Mouse (Mus musculus): ENCODE measurements at regions not wholly inside any gene's neighbourhood (a gene's known extent, or its start where the extent isn't known, plus 50 kb on each side); places are given as distances from the start of the nearest gene placed in this dataset.

DNA sequence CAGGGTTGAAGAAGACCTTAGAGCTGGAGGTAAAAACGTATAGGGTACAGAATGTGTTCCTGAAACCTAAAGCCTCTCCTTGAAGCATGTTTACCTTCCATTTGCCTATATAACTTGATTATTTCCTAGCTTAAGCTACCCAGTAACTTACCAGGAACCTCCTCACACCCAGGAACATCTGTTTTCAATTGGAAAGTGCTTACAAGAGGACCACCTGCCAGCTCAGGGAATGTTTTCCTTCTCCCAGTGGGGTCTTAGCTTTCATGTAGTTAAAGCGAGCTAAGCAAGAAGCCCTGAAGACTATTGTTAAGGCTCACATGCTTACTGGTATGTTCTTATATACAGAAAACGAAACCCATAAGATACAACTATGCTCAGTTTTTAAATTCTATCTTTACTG lies 506.6 kb upstream of the Hsf2 start:
- no peak for DNase-seq (ENCODE audit: low read depth, low spot score)
- Histone ChIP-seq H3K36me3 (ENCODE audit: control insufficient read depth, insufficient read depth, low read length, poor library complexity, severe bottlenecking) (no peaks in the 10 kb centered on the region), H3K27ac (ENCODE audit: insufficient read depth, low read depth, low read length, poor library complexity, severe bottlenecking) (no peak overlapping the region), H3K4me3 (ENCODE audit: insufficient read depth in 1 of 2, low read depth in 1 of 2, low read length in 2 of 2, poor library complexity in 1 of 2, severe bottlenecking in 1 of 2) (no peak overlapping the region), H3K9me3 (ENCODE audit: control insufficient read depth, insufficient read depth, low read depth, low read length) (no peaks in the 10 kb centered on the region), H3K9ac (ENCODE audit: insufficient read depth, low read depth, low read length, poor library complexity, severe bottlenecking) (no peak overlapping the region), H3K4me1 (ENCODE audit: control insufficient read depth in 2 of 2, insufficient read depth in 2 of 2, low read length in 2 of 2, poor library complexity in 1 of 2) (no peaks in the 10 kb centered on the region)
- TF ChIP-seq CHD2 (IDR thresholded peaks at IDR 0.05; ENCODE audit: low read depth, low read length), result no peak
- no peak for TF ChIP-seq HCFC1 (IDR thresholded peaks at IDR 0.05; ENCODE audit: borderline replicate concordance, insufficient read depth, low read length)
- TF ChIP-seq ZC3H11A (IDR thresholded peaks at IDR 0.05; ENCODE audit: borderline replicate concordance, low read depth, low read length), result no peak
- no peak for TF ChIP-seq MAFK (IDR thresholded peaks at IDR 0.05; ENCODE audit: insufficient read depth, low read depth, low read length)
- no peak for TF ChIP-seq ZNF384 (IDR thresholded peaks at IDR 0.05; ENCODE audit: low read depth, low read length)
- in situ Hi-C loops (cut with MboI; ENCODE audit: low sequenced_read_pairs in 2 of 2, unreplicated experiment in 2 of 2), result loop anchor here (25.0 kb wide), 1 partner anchor 617 kb away; no protein-coding TSS in a partner anchor

DNA sequence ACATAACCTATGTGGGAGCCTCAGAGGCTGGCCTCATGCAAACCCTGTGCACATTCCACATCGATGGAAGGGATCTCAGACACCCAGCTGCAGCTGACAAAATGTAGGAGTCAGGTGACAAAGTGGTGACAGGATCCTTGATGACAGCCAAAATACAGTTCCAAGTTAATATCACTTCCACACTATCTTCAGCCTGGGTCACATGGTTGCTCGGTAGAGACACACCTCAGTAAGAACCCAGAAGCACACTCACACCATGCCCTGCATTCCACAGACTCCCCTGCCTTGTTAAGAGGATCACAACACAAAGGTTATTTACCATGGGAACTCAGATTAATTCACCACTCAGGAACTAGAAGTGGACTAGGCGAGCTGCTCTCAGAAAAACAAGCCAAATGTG lies 505.4 kb upstream of the Hsf2 start:
- H3K9me3 ChIP-seq (ENCODE audit: control insufficient read depth, insufficient read depth, low read depth, low read length), result no peaks in the 10 kb centered on the region
- no peaks in the 10 kb centered on the region for H3K36me3 ChIP-seq (ENCODE audit: control insufficient read depth, insufficient read depth, low read length, poor library complexity, severe bottlenecking)
- TF ChIP-seq ZC3H11A (IDR thresholded peaks at IDR 0.05; ENCODE audit: borderline replicate concordance, low read depth, low read length) (no peak), HCFC1 (IDR thresholded peaks at IDR 0.05; ENCODE audit: borderline replicate concordance, insufficient read depth, low read length) (no peak), CHD2 (IDR thresholded peaks at IDR 0.05; ENCODE audit: low read depth, low read length) (no peak), MAFK (IDR thresholded peaks at IDR 0.05; ENCODE audit: insufficient read depth, low read depth, low read length) (no peak), ZNF384 (IDR thresholded peaks at IDR 0.05; ENCODE audit: low read depth, low read length) (no peak)
- no peak for DNase-seq (ENCODE audit: low read depth, low spot score)
- no peak overlapping the region for H3K9ac ChIP-seq (ENCODE audit: insufficient read depth, low read depth, low read length, poor library complexity, severe bottlenecking)
- H3K27ac ChIP-seq (ENCODE audit: insufficient read depth, low read depth, low read length, poor library complexity, severe bottlenecking), result no peak overlapping the region
- in situ Hi-C loops (cut with MboI; ENCODE audit: low sequenced_read_pairs in 2 of 2, unreplicated experiment in 2 of 2), result loop anchor here (25.0 kb wide), 1 partner anchor 619 kb away; no protein-coding TSS in a partner anchor
- H3K4me1 ChIP-seq (ENCODE audit: control insufficient read depth in 2 of 2, insufficient read depth in 2 of 2, low read length in 2 of 2, poor library complexity in 1 of 2), result no peaks in the 10 kb centered on the region
- no peak overlapping the region for H3K4me3 ChIP-seq (ENCODE audit: insufficient read depth in 1 of 2, low read depth in 1 of 2, low read length in 2 of 2, poor library complexity in 1 of 2, severe bottlenecking in 1 of 2)

DNA sequence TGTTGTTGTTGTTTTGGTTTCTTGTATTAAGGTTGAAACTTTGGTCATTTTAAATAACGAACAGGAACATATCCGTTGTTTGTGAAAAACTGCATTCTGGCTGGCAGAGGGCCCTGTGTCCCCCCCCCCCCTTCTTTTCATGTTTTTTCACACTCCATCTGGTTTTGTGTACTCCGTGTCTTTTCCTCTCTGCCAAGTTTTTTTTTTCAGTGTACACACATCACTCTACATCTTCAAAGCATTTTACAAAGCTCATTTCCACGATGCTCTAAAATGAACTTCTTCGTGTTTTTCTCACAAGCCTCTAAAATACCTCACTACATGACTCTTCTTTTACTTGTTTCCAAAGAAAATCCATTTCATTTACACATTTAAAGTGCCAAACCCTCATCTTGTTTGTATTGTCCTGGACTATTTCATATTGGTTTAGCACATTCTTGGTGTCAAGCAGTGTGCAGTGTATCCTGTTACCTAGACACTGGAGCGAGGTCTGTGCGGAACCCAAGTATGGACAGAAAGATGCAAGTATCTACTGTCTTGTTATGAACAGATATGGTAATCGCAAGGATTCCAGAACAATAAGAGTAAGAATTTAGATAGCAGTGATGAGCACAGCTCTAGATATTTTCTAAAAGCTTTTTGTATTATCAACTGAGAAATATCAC lies 503.5 kb upstream of the Hsf2 start:
- no peak overlapping the region for H3K27ac ChIP-seq (ENCODE audit: insufficient read depth, low read depth, low read length, poor library complexity, severe bottlenecking)
- no peak for DNase-seq (ENCODE audit: low read depth, low spot score)
- no peaks in the 10 kb centered on the region for H3K9me3 ChIP-seq (ENCODE audit: control insufficient read depth, insufficient read depth, low read depth, low read length)
- H3K4me1 ChIP-seq (ENCODE audit: control insufficient read depth in 2 of 2, insufficient read depth in 2 of 2, low read length in 2 of 2, poor library complexity in 1 of 2), result no peaks in the 10 kb centered on the region
- TF ChIP-seq ZNF384 (IDR thresholded peaks at IDR 0.05; ENCODE audit: low read depth, low read length) (no peak), ZC3H11A (IDR thresholded peaks at IDR 0.05; ENCODE audit: borderline replicate concordance, low read depth, low read length) (no peak), HCFC1 (IDR thresholded peaks at IDR 0.05; ENCODE audit: borderline replicate concordance, insufficient read depth, low read length) (no peak), MAFK (IDR thresholded peaks at IDR 0.05; ENCODE audit: insufficient read depth, low read depth, low read length) (no peak), CHD2 (IDR thresholded peaks at IDR 0.05; ENCODE audit: low read depth, low read length) (no peak)
- in situ Hi-C loops (cut with MboI; ENCODE audit: low sequenced_read_pairs in 2 of 2, unreplicated experiment in 2 of 2), result loop anchor here (25.0 kb wide), 1 partner anchor 620 kb away; no protein-coding TSS in a partner anchor
- no peak overlapping the region for H3K4me3 ChIP-seq (ENCODE audit: insufficient read depth in 1 of 2, low read depth in 1 of 2, low read length in 2 of 2, poor library complexity in 1 of 2, severe bottlenecking in 1 of 2)
- no peaks in the 10 kb centered on the region for H3K36me3 ChIP-seq (ENCODE audit: control insufficient read depth, insufficient read depth, low read length, poor library complexity, severe bottlenecking)
- H3K9ac ChIP-seq (ENCODE audit: insufficient read depth, low read depth, low read length, poor library complexity, severe bottlenecking), result no peak overlapping the region

DNA sequence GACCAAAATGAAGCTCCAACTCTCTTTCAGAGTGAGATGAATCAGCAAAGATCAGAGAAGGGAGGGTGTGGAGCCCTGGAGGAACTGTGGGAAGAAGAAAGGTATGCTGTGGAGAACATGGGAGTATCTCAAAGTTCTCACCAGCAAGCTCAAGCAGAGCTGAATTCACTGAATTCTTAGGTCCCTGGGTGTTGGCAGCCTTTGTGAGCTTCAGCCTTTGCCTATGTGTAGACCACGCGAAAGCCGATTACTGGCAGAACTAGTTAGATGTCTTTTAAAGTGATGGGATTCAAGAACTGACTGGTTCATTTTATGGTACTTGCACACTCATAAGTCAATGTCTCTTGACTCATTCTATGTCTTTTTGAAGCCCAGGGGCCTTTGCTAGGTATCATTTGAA lies 491.2 kb upstream of the Hsf2 start:
- DNase-seq (ENCODE audit: low read depth, low spot score), result no peak
- TF ChIP-seq MAFK (IDR thresholded peaks at IDR 0.05; ENCODE audit: insufficient read depth, low read depth, low read length) (no peak), CHD2 (IDR thresholded peaks at IDR 0.05; ENCODE audit: low read depth, low read length) (no peak), HCFC1 (IDR thresholded peaks at IDR 0.05; ENCODE audit: borderline replicate concordance, insufficient read depth, low read length) (no peak)
- Histone ChIP-seq H3K4me3 (ENCODE audit: insufficient read depth in 1 of 2, low read depth in 1 of 2, low read length in 2 of 2, poor library complexity in 1 of 2, severe bottlenecking in 1 of 2) (no peak overlapping the region), H3K9ac (ENCODE audit: insufficient read depth, low read depth, low read length, poor library complexity, severe bottlenecking) (no peak overlapping the region), H3K27ac (ENCODE audit: insufficient read depth, low read depth, low read length, poor library complexity, severe bottlenecking) (no peak overlapping the region), H3K36me3 (ENCODE audit: control insufficient read depth, insufficient read depth, low read length, poor library complexity, severe bottlenecking) (no peaks in the 10 kb centered on the region), H3K9me3 (ENCODE audit: control insufficient read depth, insufficient read depth, low read depth, low read length) (no peaks in the 10 kb centered on the region), H3K4me1 (ENCODE audit: control insufficient read depth in 2 of 2, insufficient read depth in 2 of 2, low read length in 2 of 2, poor library complexity in 1 of 2) (no peaks in the 10 kb centered on the region)
- in situ Hi-C loops (cut with MboI; ENCODE audit: low sequenced_read_pairs in 2 of 2, unreplicated experiment in 2 of 2), result loop anchor here (25.0 kb wide), 1 partner anchor 633 kb away; no protein-coding TSS in a partner anchor
